Mouse (Mus musculus): ENCODE measurements at regions not wholly inside any gene's neighbourhood (a gene's known extent, or its start where the extent isn't known, plus 50 kb on each side); places are given as distances from the start of the nearest gene placed in this dataset.

DNA sequence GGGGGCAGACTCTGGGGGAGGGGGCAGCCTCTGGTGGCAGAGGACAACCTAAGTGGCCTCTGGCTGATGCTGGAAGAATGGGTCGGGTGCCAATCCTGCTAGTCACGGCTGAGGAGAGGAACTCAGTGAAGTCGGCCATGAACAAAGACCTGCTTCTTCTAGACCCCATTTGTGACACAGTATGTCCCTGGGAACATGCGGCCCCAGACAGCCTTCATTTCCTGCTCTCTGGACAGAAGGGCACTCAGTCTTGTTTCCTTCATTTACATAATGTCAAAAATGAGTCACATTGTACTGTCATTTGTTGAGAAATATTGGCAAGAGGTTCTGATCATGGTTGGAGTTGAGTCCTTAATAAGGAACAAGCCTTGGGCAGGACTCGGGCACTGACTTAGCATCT, 116.5 kb upstream of the Hes1 start:
- Histone ChIP-seq H3K4me1 (ENCODE audit: control insufficient read depth, insufficient read depth, low read length) (peaks cover 16% of the 10 kb centered on the region), H3K27ac (replicated peaks; ENCODE audit: insufficient read depth, low read depth, low read length) (no peak overlapping the region), H3K9ac (ENCODE audit: low read depth, low read length) (no peak overlapping the region), H3K36me3 (ENCODE audit: control insufficient read depth, insufficient read depth, low read length) (no peaks in the 10 kb centered on the region), H3K4me3 (ENCODE audit: insufficient read depth, low read depth, low read length) (no peak overlapping the region), H3K79me2 (ENCODE audit: control insufficient read depth, insufficient read depth, low read length) (no peaks in the 10 kb centered on the region), H3K27me3 (ENCODE audit: control insufficient read depth, insufficient read depth, low read length) (no peaks in the 10 kb centered on the region)
- WGBS, result 82% methylated on average over 5 of the region's 5 CpGs
- no peak for DNase-seq (ENCODE audit: extremely low read depth, low read depth, low spot score)
- no peak for TF ChIP-seq POLR2A (IDR thresholded peaks at IDR 0.05; ENCODE audit: extremely low read depth, insufficient read depth, low read length)
- TF ChIP-seq CTCF (IDR thresholded peaks at IDR 0.05; ENCODE audit: low read depth, low read length), result no peak

DNA sequence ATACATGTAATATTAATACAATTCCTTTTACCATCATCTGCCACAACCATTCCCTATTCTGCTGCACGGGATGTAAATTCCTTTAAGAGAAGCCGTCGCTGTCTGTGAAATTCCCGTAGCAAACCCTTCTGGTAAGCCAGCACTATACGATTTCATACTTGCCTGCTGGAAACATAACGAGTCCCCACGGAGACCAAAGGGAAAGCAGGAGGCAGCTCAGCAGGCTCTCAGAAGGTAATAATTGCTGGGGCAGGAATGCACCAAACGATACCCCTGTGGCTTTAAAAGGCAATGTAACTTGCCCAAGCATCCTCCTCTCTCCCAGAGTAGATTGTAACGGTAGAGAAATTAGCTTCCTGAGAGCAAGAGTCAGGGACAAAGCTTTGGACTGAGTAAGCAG, 114.0 kb upstream of the Hes1 start:
- TF ChIP-seq POLR2A (IDR thresholded peaks at IDR 0.05; ENCODE audit: extremely low read depth, insufficient read depth, low read length) (no peak), CTCF (IDR thresholded peaks at IDR 0.05; ENCODE audit: low read depth, low read length) (no peak)
- no peak overlapping the region for H3K9ac ChIP-seq (ENCODE audit: low read depth, low read length)
- no peaks in the 10 kb centered on the region for H3K27me3 ChIP-seq (ENCODE audit: control insufficient read depth, insufficient read depth, low read length)
- 91% methylated on average over 9 of the region's 9 CpGs for WGBS
- no peak overlapping the region for H3K4me3 ChIP-seq (ENCODE audit: insufficient read depth, low read depth, low read length)
- no peak for DNase-seq (ENCODE audit: extremely low read depth, low read depth, low spot score)
- peaks cover 7% of the 10 kb centered on the region for H3K4me1 ChIP-seq (ENCODE audit: control insufficient read depth, insufficient read depth, low read length)
- no peaks in the 10 kb centered on the region for H3K36me3 ChIP-seq (ENCODE audit: control insufficient read depth, insufficient read depth, low read length)
- H3K79me2 ChIP-seq (ENCODE audit: control insufficient read depth, insufficient read depth, low read length), result no peaks in the 10 kb centered on the region
- H3K27ac ChIP-seq (replicated peaks; ENCODE audit: insufficient read depth, low read depth, low read length), result no peak overlapping the region

DNA sequence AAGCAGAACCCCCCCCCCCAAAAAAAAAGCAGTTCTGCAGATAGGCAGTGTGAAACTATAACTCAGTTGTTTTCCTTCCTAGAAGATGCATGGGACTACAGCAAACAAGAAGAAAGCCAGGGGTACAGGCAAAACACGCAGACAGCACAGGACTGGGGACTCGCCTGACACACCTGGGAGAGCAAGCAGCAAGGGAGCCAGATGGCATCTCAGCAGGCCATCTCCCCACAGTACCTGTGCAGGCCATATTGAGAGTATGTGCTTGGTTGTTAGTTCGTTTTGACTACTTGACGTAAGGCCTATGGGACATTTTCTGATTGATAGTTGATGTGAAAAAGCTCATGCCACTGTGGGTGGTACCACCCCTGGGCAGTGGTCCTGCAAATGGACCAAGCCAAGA, 113.4 kb upstream of the Hes1 start:
- WGBS, result 98% methylated on average over 4 of the region's 4 CpGs
- Histone ChIP-seq H3K36me3 (ENCODE audit: control insufficient read depth, insufficient read depth, low read length) (no peaks in the 10 kb centered on the region), H3K9ac (ENCODE audit: low read depth, low read length) (no peak overlapping the region), H3K27me3 (ENCODE audit: control insufficient read depth, insufficient read depth, low read length) (no peaks in the 10 kb centered on the region), H3K27ac (replicated peaks; ENCODE audit: insufficient read depth, low read depth, low read length) (no peak overlapping the region), H3K4me1 (ENCODE audit: control insufficient read depth, insufficient read depth, low read length) (0 out of 2 replicates have a peak, but pooled peaks cover 4% of the 10 kb centered on the region), H3K4me3 (ENCODE audit: insufficient read depth, low read depth, low read length) (no peak overlapping the region), H3K79me2 (ENCODE audit: control insufficient read depth, insufficient read depth, low read length) (no peaks in the 10 kb centered on the region)
- TF ChIP-seq POLR2A (IDR thresholded peaks at IDR 0.05; ENCODE audit: extremely low read depth, insufficient read depth, low read length), result no peak
- no peak for TF ChIP-seq CTCF (IDR thresholded peaks at IDR 0.05; ENCODE audit: low read depth, low read length)
- no peak for DNase-seq (ENCODE audit: extremely low read depth, low read depth, low spot score)

GRCm38 (mm10) chr16:29954700-29955099, 109.5 kb upstream of the Hes1 start:
- Histone ChIP-seq H3K27ac (replicated peaks; ENCODE audit: insufficient read depth, low read depth, low read length) (no peak overlapping the region), H3K79me2 (ENCODE audit: control insufficient read depth, insufficient read depth, low read length) (no peaks in the 10 kb centered on the region), H3K4me3 (ENCODE audit: insufficient read depth, low read depth, low read length) (no peak overlapping the region), H3K27me3 (ENCODE audit: control insufficient read depth, insufficient read depth, low read length) (no peaks in the 10 kb centered on the region), H3K9ac (ENCODE audit: low read depth, low read length) (no peak overlapping the region), H3K36me3 (ENCODE audit: control insufficient read depth, insufficient read depth, low read length) (no peaks in the 10 kb centered on the region), H3K4me1 (ENCODE audit: control insufficient read depth, insufficient read depth, low read length) (no peaks in the 10 kb centered on the region)
- WGBS, result 85% methylated on average over 10 of the region's 10 CpGs
- TF ChIP-seq POLR2A (IDR thresholded peaks at IDR 0.05; ENCODE audit: extremely low read depth, insufficient read depth, low read length) (no peak), CTCF (IDR thresholded peaks at IDR 0.05; ENCODE audit: low read depth, low read length) (no peak)
- no peak for DNase-seq (ENCODE audit: extremely low read depth, low read depth, low spot score)

- DNase-seq (ENCODE audit: extremely low read depth, low read depth, low spot score), result no peak
- Histone ChIP-seq H3K9ac (ENCODE audit: low read depth, low read length) (no peak overlapping the region), H3K4me1 (ENCODE audit: control insufficient read depth, insufficient read depth, low read length) (no peaks in the 10 kb centered on the region), H3K27ac (replicated peaks; ENCODE audit: insufficient read depth, low read depth, low read length) (no peak overlapping the region), H3K27me3 (ENCODE audit: control insufficient read depth, insufficient read depth, low read length) (no peaks in the 10 kb centered on the region), H3K4me3 (ENCODE audit: insufficient read depth, low read depth, low read length) (no peak overlapping the region), H3K79me2 (ENCODE audit: control insufficient read depth, insufficient read depth, low read length) (no peaks in the 10 kb centered on the region), H3K36me3 (ENCODE audit: control insufficient read depth, insufficient read depth, low read length) (no peaks in the 10 kb centered on the region)
- TF ChIP-seq POLR2A (IDR thresholded peaks at IDR 0.05; ENCODE audit: extremely low read depth, insufficient read depth, low read length) (no peak), CTCF (IDR thresholded peaks at IDR 0.05; ENCODE audit: low read depth, low read length) (no peak)
- WGBS, result 91% methylated on average over 7 of the region's 7 CpGs
These were observed 107.3 kb upstream of the Hes1 start for GRCm38 (mm10) chr16:29956904-29957303.

DNA sequence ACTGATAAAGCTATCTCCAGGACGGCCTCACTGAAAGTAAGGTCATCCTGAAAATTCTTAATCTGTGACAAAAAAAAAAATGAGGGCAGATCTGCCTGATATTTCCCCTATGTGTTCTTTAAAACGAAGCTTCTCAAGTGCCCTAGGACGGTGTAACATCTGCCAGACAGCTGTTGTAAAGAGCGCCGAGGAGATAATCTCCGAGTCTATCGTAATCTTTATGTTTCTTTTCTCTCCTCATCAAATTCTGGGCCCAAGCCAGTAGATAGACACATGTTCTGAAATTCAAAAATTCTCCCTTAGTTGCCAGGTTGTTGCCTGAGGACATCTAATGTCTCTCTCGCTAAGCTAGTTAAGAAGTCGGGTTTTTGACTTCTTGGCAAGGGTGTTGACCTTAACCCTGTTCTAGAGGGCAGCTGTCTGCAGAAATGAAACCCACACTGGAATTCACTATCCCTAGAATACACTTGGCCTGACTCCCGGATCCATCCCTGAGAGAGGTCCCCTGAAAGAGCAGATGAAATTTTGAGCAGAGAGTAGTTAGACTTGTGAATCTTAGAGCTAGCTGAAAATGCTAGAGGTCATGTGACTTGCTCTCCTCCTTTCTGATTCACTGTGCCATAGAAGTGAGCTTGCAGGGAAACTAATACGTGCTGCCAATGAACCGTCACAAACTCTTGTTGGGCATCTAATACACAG, 104.1 kb upstream of the Hes1 start:
- H3K79me2 ChIP-seq (ENCODE audit: control insufficient read depth, insufficient read depth, low read length), result no peaks in the 10 kb centered on the region
- no peak for TF ChIP-seq POLR2A (IDR thresholded peaks at IDR 0.05; ENCODE audit: extremely low read depth, insufficient read depth, low read length)
- no peak for TF ChIP-seq CTCF (IDR thresholded peaks at IDR 0.05; ENCODE audit: low read depth, low read length)
- H3K36me3 ChIP-seq (ENCODE audit: control insufficient read depth, insufficient read depth, low read length), result no peaks in the 10 kb centered on the region
- H3K4me1 ChIP-seq (ENCODE audit: control insufficient read depth, insufficient read depth, low read length), result peaks cover 2% of the 10 kb centered on the region
- no peak overlapping the region for H3K27ac ChIP-seq (replicated peaks; ENCODE audit: insufficient read depth, low read depth, low read length)
- 86% methylated on average over 12 of the region's 12 CpGs for whole genome bisulfite sequencing
- H3K27me3 ChIP-seq (ENCODE audit: control insufficient read depth, insufficient read depth, low read length), result no peaks in the 10 kb centered on the region
- H3K4me3 ChIP-seq (ENCODE audit: insufficient read depth, low read depth, low read length), result no peak overlapping the region
- DNase-seq (ENCODE audit: extremely low read depth, low read depth, low spot score), result no peak
- H3K9ac ChIP-seq (ENCODE audit: low read depth, low read length), result no peak overlapping the region
